Mouse (Mus musculus) CH12.LX (cell line): ENCODE data around the gene Tnfaip3.

Experiments
- CTCF ChIP-seq, 2 experiments: IDR thresholded peaks in 1 of 2; conservative IDR thresholded peaks in 1 of 2; 2 replicates each; pipeline ENCODE4 v1.5.1; 2011 to 2012; ENCODE audit warnings: low read depth in 2 of 2, low read length in 2 of 2, improper control_type of control experiment in 1 of 2, inconsistent platforms in 1 of 2, mild to moderate bottlenecking in 1 of 2, moderate library complexity in 1 of 2
- GABPA ChIP-seq: IDR thresholded peaks from 2 replicates; pipeline ENCODE4 v1.6.1; 2012; ENCODE audit warnings: low read depth, low read length, improper control_type of control experiment, inconsistent platforms; ENCODE audit not compliant: insufficient replicate concordance
- KAT2A ChIP-seq: IDR thresholded peaks from 2 replicates; pipeline ENCODE4 v1.6.1; 2012; ENCODE audit warnings: low read length, improper control_type of control experiment, inconsistent platforms; ENCODE audit not compliant: insufficient replicate concordance
- MAX ChIP-seq: IDR thresholded peaks from 2 replicates; pipeline ENCODE4 v1.6.1; 2011; ENCODE audit warnings: low read length, improper control_type of control experiment
- MXI1 ChIP-seq: IDR thresholded peaks from 2 replicates; pipeline ENCODE4 v1.6.1; 2011; ENCODE audit warnings: mild to moderate bottlenecking, low read depth, low read length, improper control_type of control experiment
- PAX5 ChIP-seq: IDR thresholded peaks from 2 replicates; pipeline ENCODE4 v1.6.1; 2012; ENCODE audit warnings: low read length, inconsistent platforms, mixed read lengths
- POLR2A ChIP-seq: IDR thresholded peaks from 2 replicates; pipeline ENCODE4 v1.6.1; 2011; ENCODE audit warnings: low read depth, mild to moderate bottlenecking, improper control_type of control experiment, low read length
- TCF12 ChIP-seq: IDR thresholded peaks from 2 replicates; pipeline ENCODE4 v1.6.1; 2014; ENCODE audit warnings: low read depth, mild to moderate bottlenecking, inconsistent platforms, low read length, improper control_type of control experiment
- UBTF ChIP-seq: IDR thresholded peaks from 2 replicates; pipeline ENCODE4 v1.6.1; 2012; ENCODE audit warnings: low read depth, mild to moderate bottlenecking, inconsistent platforms, low read length, improper control_type of control experiment, moderate library complexity
- USF1 ChIP-seq: IDR thresholded peaks from 2 replicates; pipeline ENCODE4 v1.6.1; 2014; ENCODE audit warnings: low read depth, mild to moderate bottlenecking, inconsistent platforms, low read length, improper control_type of control experiment
- ZMIZ1 ChIP-seq: IDR thresholded peaks from 2 replicates; pipeline ENCODE4 v1.6.1; 2012; ENCODE audit warnings: low read depth, mild to moderate bottlenecking, inconsistent platforms, low read length, improper control_type of control experiment

DNA sequence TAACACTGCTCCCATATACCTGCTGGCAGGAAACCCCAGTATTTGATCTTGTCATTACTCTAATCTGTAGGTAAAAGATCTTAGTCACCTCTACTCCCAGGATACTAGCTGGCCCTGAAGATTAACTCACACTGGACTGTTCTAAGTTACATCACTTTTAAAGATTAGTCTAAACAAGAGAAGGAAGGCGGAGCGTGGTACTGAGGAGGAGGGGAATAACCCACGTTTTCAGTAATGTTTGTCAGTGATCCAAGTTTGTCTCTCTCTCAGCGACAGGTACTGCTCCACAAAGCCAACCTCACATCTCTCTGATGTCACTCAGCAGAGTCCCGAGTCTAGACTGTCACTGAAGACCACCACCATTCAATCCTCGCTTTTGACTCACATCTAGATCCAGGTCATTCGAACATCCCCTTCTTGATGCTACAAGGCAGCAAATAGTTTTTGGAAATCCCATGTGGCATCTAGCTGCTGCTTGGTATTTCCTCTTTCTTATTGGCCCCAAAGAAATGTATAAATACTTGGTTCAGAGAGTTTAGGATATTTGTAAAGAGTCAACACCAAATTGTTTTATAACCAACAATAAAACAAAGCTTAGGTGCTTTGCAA is 3.5 kb downstream of the Tnfaip3 start:
- TF ChIP-seq USF1 (no peak), CTCF (conservative IDR thresholded peaks at IDR 0.05 in 1 of 2, IDR thresholded peaks at IDR 0.05 in 1 of 2; ENCODE audit: low read depth in 2 of 2, low read length in 2 of 2) (no peak), GABPA (no peak), POLR2A (peak; percentile 50; the same call in 1 of the 2 replicates), PAX5 (no peak), ZMIZ1 (peak; percentile 92), MAX (peak; percentile 85; the same call in 1 of the 2 replicates), MXI1 (peak; percentile 86), KAT2A (no peak), TCF12 (peak; percentile 38; the same call in 1 of the 2 replicates), UBTF (no peak)
